Mouse (Mus musculus) embryonic fibroblast, embryonic 13.5 days (primary cell): ENCODE measurements around the gene Pstpip1. TPM values are rescaled to one million over a fixed set of nuclear protein-coding genes. Genes with fewer than 3 reads are reported as not detected.
A peak's percentile ranks its signal among the peaks of the same experiment; 100 is the strongest.

Experiments used
- H3K27ac ChIP-seq: 2 replicates; pipeline ENCODE4 v1.5.1; 2012; ENCODE audit warnings: low read length, control low read depth, inconsistent platforms; ENCODE audit not compliant: insufficient read depth
- H3K4me1 ChIP-seq: 2 replicates; pipeline ENCODE4 v1.6.1; 2011; ENCODE audit warnings: low read length; ENCODE audit not compliant: control insufficient read depth, insufficient read depth
- H3K4me3 ChIP-seq: 2 replicates; pipeline ENCODE4 v1.5.1; 2011; ENCODE audit warnings: mild to moderate bottlenecking, control low read depth, low read length; ENCODE audit not compliant: insufficient read depth
- CTCF ChIP-seq: IDR thresholded peaks from 2 replicates; pipeline ENCODE4 v1.5.1; 2011; ENCODE audit warnings: mild to moderate bottlenecking, control low read depth, low read length, moderate library complexity, borderline replicate concordance; ENCODE audit not compliant: insufficient read depth
- POLR2A ChIP-seq: IDR thresholded peaks from 2 replicates; pipeline ENCODE4 v1.6.1; 2011; ENCODE audit warnings: low read depth, mild to moderate bottlenecking, control low read depth, low read length, moderate library complexity
- polyA plus RNA-seq: library from polyadenylated mRNA; stranded (reverse); fragments of >200 nt; gene quantifications from 2 replicates; pipeline ENCODE4 v1.2.4, GENCODE M21; 2011; ENCODE audit warnings: low read depth; ENCODE audit not compliant: missing spikeins, insufficient read length

Pstpip1 gene
- polyA plus RNA-seq = 2.6 and 4.1 TPM in 2 replicates

- peak within 1 kb of the TSS; percentile 83 for H3K27ac ChIP-seq
Observed at GRCm38 (mm10) chr9:56089778-56090520, at the start of gene Pstpip1. Pstpip1 (plus strand) TSS chr9:56089962.

GRCm38 (mm10) chr9:56041372-56042180, 48.2 kb upstream of the Pstpip1 start, which contains the start of gene Rcn2:
Rcn2 (plus strand) TSS chr9:56041845.
- H3K4me1 ChIP-seq = 0 out of 2 replicates have a peak, but pooled peaks cover 2% of the 10 kb centered on the region

More at GRCm38 (mm10) chr9:56089778-56090520, at the start of gene Pstpip1:
- no peak within 1 kb of the TSS for H3K4me3 ChIP-seq
- TF ChIP-seq CTCF = no peak
- peak; percentile 8; the same call in 1 of the 2 replicates for TF ChIP-seq POLR2A
- peaks cover 5% of the 10 kb centered on the region for H3K4me1 ChIP-seq

DNA sequence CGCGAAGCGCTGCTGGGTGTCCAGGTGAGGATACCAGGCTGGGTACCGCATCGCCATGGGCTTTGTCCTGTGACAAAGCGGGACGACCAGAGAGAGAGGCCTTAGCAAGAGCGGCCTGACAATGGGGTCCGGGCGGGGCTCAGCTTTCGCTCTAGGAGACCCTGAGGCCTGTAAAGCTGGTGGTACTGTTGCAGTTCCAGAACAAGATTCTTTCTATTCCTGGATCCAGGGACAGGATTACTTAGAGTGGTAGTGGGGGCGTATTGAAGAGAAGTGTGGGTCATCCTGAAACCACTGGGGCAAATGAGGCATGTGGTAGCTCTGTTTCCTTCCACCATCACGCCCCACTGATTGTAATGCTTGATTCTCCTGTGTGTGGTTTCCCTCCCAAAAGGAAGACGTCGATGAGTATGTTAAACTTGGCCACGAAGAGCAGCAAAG, 47.6 kb upstream of the Pstpip1 start:
- TF ChIP-seq POLR2A (no peak; the same call in 1 of the 2 replicates), CTCF (no peak)

More at GRCm38 (mm10) chr9:56041372-56042180, 48.2 kb upstream of the Pstpip1 start, which contains the start of gene Rcn2:
- H3K4me3 ChIP-seq = peak within 1 kb of the TSS; percentile 73
- TF ChIP-seq POLR2A (peak; percentile 88), CTCF (no peak)
- H3K27ac ChIP-seq = peak within 1 kb of the TSS; percentile 22

DNA sequence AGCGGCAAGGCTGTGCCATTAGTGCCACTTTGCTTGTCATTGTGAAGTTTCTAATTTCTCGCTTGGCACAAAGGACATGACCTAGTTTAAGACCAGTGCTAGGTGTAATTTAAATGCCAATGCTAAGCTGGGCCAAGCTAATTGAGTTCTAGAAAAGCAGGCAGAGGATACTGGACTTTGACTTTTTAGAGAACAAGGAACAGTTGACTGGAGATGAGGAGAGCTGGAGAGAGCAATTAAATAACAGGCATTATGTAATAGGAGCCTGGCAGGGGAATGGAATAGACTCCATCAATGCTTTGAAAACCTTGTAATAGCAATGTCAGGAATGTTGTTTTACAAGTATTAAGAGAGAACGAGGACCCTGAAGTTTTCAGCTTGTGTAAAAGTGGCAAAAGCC, 36.0 kb upstream of the Pstpip1 start:
- peaks cover 4% of the 10 kb centered on the region for H3K4me1 ChIP-seq
- H3K27ac ChIP-seq = no peak overlapping the region
- no peak overlapping the region for H3K4me3 ChIP-seq
- no peak for TF ChIP-seq POLR2A
- TF ChIP-seq CTCF = no peak

More for the DNA sequence above, 47.6 kb upstream of the Pstpip1 start:
- H3K27ac ChIP-seq = peak overlapping the region; percentile 22
- 0 out of 2 replicates have a peak, but pooled peaks cover 2% of the 10 kb centered on the region for H3K4me1 ChIP-seq
- H3K4me3 ChIP-seq = peak overlapping the region; percentile 73

- peaks cover 4% of the 10 kb centered on the region for H3K4me1 ChIP-seq
- H3K4me3 ChIP-seq = no peak overlapping the region
- no peak overlapping the region for H3K27ac ChIP-seq
- TF ChIP-seq CTCF = no peak
- no peak for TF ChIP-seq POLR2A
Observed at GRCm38 (mm10) chr9:56056147-56056546, 33.6 kb upstream of the Pstpip1 start.

GRCm38 (mm10) chr9:56062336-56062735, 27.4 kb upstream of the Pstpip1 start:
- no peaks in the 10 kb centered on the region for H3K4me1 ChIP-seq
- TF ChIP-seq POLR2A = no peak
- TF ChIP-seq CTCF = no peak
- H3K4me3 ChIP-seq = no peak overlapping the region
- no peak overlapping the region for H3K27ac ChIP-seq

DNA sequence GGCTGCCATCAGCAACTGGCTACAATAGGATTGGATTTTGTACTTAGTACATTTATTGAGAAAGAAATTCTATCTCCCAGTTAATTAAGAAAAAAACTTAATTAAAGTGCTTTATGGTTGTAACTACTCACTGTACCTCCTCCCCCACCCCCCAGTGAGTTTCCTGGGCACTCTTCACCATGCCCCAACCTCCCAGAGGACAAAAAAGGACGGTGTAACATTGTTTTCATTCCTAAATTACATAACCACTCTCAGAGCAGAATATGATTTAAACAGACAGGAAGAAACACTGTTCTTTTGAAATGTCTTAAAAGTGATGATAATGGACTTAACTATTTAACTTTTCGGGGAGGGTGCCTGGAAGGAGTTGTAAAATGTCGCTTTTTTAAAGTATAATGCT, 24.8 kb upstream of the Pstpip1 start:
- no peak for TF ChIP-seq POLR2A
- no peak for TF ChIP-seq CTCF
- Histone ChIP-seq H3K27ac (no peak overlapping the region), H3K4me3 (no peak overlapping the region), H3K4me1 (no peaks in the 10 kb centered on the region)

- H3K4me3 ChIP-seq = no peak overlapping the region
- TF ChIP-seq CTCF (no peak), POLR2A (no peak)
- no peak overlapping the region for H3K27ac ChIP-seq
- no peaks in the 10 kb centered on the region for H3K4me1 ChIP-seq
Observed at GRCm38 (mm10) chr9:56067964-56068363, 21.8 kb upstream of the Pstpip1 start.

GRCm38 (mm10) chr9:56068630-56069029, 21.1 kb upstream of the Pstpip1 start:
- Histone ChIP-seq H3K27ac (no peak overlapping the region), H3K4me1 (no peaks in the 10 kb centered on the region), H3K4me3 (no peak overlapping the region)
- TF ChIP-seq POLR2A (no peak), CTCF (no peak)
